Mouse (Mus musculus): ENCODE measurements around the gene Hrk.

Gene Hrk

GRCm38 (mm10) chr5:118214418-118215154 lies 50.1 kb downstream of the Hrk start:
- DNase-seq (ENCODE audit: inconsistent age in 2 of 2, low spot score in 1 of 2) = peak; percentile 90 to 93

- DNase-seq (ENCODE audit: inconsistent age in 2 of 2, low spot score in 1 of 2) = no peak
Observed at GRCm38 (mm10) chr5:118217410-118217809, 53.0 kb downstream of the Hrk start.

- DNase-seq (ENCODE audit: inconsistent age in 2 of 2, low spot score in 1 of 2) = no peak
Observed at GRCm38 (mm10) chr5:118223142-118223757, 58.8 kb downstream of the Hrk start.

- no peak for DNase-seq (ENCODE audit: inconsistent age in 2 of 2, low spot score in 1 of 2)
Observed at GRCm38 (mm10) chr5:118230071-118230611, 65.7 kb downstream of the Hrk start.

GRCm38 (mm10) chr5:118236891-118237290 lies 72.4 kb downstream of the Hrk start:
- peak in 1 of 2 experiments; percentile 58 for DNase-seq (ENCODE audit: inconsistent age in 2 of 2, low spot score in 1 of 2)
